10 mouse cellular contexts compared by ENCODE assay signal in the genomic region with DNA sequence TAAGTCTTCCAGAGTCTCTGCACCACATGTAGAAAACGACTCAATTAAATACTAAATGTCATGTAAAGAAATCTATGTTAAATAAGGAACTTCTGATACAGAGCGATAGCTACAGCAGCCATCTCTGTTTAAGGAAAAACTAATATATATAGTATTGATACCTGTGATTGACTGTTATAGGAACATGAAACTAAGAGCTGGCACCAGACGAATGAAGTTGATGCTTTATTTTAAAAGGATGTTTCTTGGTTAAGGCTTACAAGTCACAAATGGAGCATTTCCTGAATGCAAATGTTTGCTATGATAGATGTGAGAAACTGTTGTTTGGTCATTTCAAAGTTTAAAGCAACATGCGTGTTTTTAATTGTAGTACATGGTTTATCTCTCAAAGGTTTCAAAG. TPM values are rescaled to one million over a fixed set of nuclear protein-coding genes. Genes with fewer than 3 reads are reported as not detected.
DNase-seq lines count a peak whose midpoint lies in the region; ATAC-seq and TF ChIP-seq lines count a peak whose summit lies in the region.
"Had no signal": no experiment of that assay in that cellular context is flagged by ENCODE, and none has a peak within 500 bp of the region (broad histone marks: within the 10 kb centered on the region; RNA-seq: fewer than 3 reads in every experiment).

No protein-coding gene starts in this region.

- TF ChIP-seq CTCF in kidney, adult 2 months (conservative IDR thresholded peaks at IDR 0.05; ENCODE audit: insufficient read depth, insufficient read length, low read depth, low read length), result no peak

- peak overlapping the region; percentile 100 for H3K4me2 ChIP-seq in kidney, embryonic 15.5 days
- peak overlapping the region; percentile 97 for H3K4me2 ChIP-seq in embryonic facial prominence, embryonic 14.5 days (ENCODE audit: low read depth, low read length)
- peak overlapping the region; percentile 92 for H3K4me2 ChIP-seq in hindbrain, embryonic 14.5 days (replicated peaks)
- H3K4me2 ChIP-seq in midbrain, embryonic 14.5 days (ENCODE audit: low read length), result peak overlapping the region; percentile 88

- 52% methylated on average over 4 of the region's 4 CpGs for WGBS in kidney, embryonic 15.5 days
- 44% methylated on average over 4 of the region's 4 CpGs for WGBS in kidney, adult 2 months
- 49% methylated on average over 4 of the region's 4 CpGs for WGBS in embryonic facial prominence, embryonic 14.5 days
- 48% methylated on average over 4 of the region's 4 CpGs for WGBS in hindbrain, embryonic 14.5 days
- WGBS in midbrain, embryonic 14.5 days, result 58% methylated on average over 4 of the region's 4 CpGs

- no peak overlapping the region for H3K9ac ChIP-seq in kidney, embryonic 15.5 days
- peak overlapping the region; percentile 78; the same call in 1 of the 2 replicates for H3K9ac ChIP-seq in embryonic facial prominence, embryonic 14.5 days (ENCODE audit: low read depth, low read length)
- H3K9ac ChIP-seq in hindbrain, embryonic 14.5 days, result peak overlapping the region; percentile 99
- H3K9ac ChIP-seq in midbrain, embryonic 14.5 days (replicated peaks; ENCODE audit: low read length), result peak overlapping the region; percentile 93

- H3K36me3 ChIP-seq in kidney, embryonic 15.5 days, result no peaks in the 10 kb centered on the region
- no peaks in the 10 kb centered on the region for H3K36me3 ChIP-seq in kidney, adult 2 months (ENCODE audit: control insufficient read depth, insufficient read depth, low read length)
- H3K36me3 ChIP-seq in embryonic facial prominence, embryonic 14.5 days (ENCODE audit: control insufficient read depth, insufficient read depth, low read length), result no peaks in the 10 kb centered on the region
- no peaks in the 10 kb centered on the region for H3K36me3 ChIP-seq in hindbrain, embryonic 14.5 days (replicated peaks; ENCODE audit: control insufficient read depth, insufficient read depth)
- H3K36me3 ChIP-seq in midbrain, embryonic 14.5 days (ENCODE audit: control insufficient read depth, insufficient read depth, low read length), result no peaks in the 10 kb centered on the region

- H3K9me3 ChIP-seq in kidney, embryonic 15.5 days (replicated peaks), result no peaks in the 10 kb centered on the region
- no peaks in the 10 kb centered on the region for H3K9me3 ChIP-seq in embryonic facial prominence, embryonic 14.5 days (ENCODE audit: control insufficient read depth, low read length)
- H3K9me3 ChIP-seq in hindbrain, embryonic 14.5 days (ENCODE audit: control insufficient read depth, low read length), result no peaks in the 10 kb centered on the region
- H3K9me3 ChIP-seq in midbrain, embryonic 14.5 days (ENCODE audit: control insufficient read depth, low read length), result no peaks in the 10 kb centered on the region

- no peak for TF ChIP-seq POLR2A in kidney, adult 2 months (IDR thresholded peaks at IDR 0.05; ENCODE audit: low read depth, low read length)

- ATAC-seq in kidney, embryonic 15.5 days (replicated peaks; ENCODE audit: low FRiP score), result no peak
- ATAC-seq in embryonic facial prominence, embryonic 14.5 days (ENCODE audit: low read depth), result no peak
- no peak for ATAC-seq in hindbrain, embryonic 14.5 days (ENCODE audit: low FRiP score)
- ATAC-seq in midbrain, embryonic 14.5 days (ENCODE audit: low FRiP score, low TSS enrichment), result no peak

- no peak for DNase-seq in kidney, adult 2 months
- DNase-seq in embryonic facial prominence, embryonic 14.5 days (ENCODE audit: low spot score), result no peak
- no peak for DNase-seq in hindbrain, embryonic 14.5 days (ENCODE audit: low spot score)
- peak; percentile 19 for DNase-seq in midbrain, embryonic 14.5 days
- DNase-seq in embryo, embryonic 11 days, result no peak
- DNase-seq in cerebellum, postnatal 10 days, result no peak
- DNase-seq in natural killer cell, adult 2 months (ENCODE audit: low spot score in 2 of 2), result no peak
- DNase-seq: gastrocnemius, postnatal 10 days; lung, postnatal 36 days had no signal

- peaks cover 18% of the 10 kb centered on the region for H3K4me1 ChIP-seq in kidney, embryonic 15.5 days
- H3K4me1 ChIP-seq in kidney, adult 2 months (ENCODE audit: control insufficient read depth, insufficient read depth, low read length), result no peaks in the 10 kb centered on the region
- H3K4me1 ChIP-seq in embryonic facial prominence, embryonic 14.5 days (ENCODE audit: control insufficient read depth, insufficient read depth, low read length), result peaks cover 7% of the 10 kb centered on the region; the same call in 1 of the 2 replicates
- H3K4me1 ChIP-seq in hindbrain, embryonic 14.5 days (replicated peaks; ENCODE audit: control insufficient read depth, insufficient read depth, low read length), result peaks cover 5% of the 10 kb centered on the region; the same call in 1 of the 2 replicates
- H3K4me1 ChIP-seq in midbrain, embryonic 14.5 days (ENCODE audit: control insufficient read depth, insufficient read depth, low read length), result peaks cover 10% of the 10 kb centered on the region; the same call in 1 of the 2 replicates

- peaks cover 68% of the 10 kb centered on the region for H3K27me3 ChIP-seq in kidney, embryonic 15.5 days
- H3K27me3 ChIP-seq in kidney, adult 2 months (replicated peaks; ENCODE audit: control insufficient read depth, insufficient read depth, low read length), result peaks cover 2% of the 10 kb centered on the region; the same call in 1 of the 2 replicates
- H3K27me3 ChIP-seq in embryonic facial prominence, embryonic 14.5 days (replicated peaks; ENCODE audit: control insufficient read depth, insufficient read depth, low read length), result peaks cover 6% of the 10 kb centered on the region
- peaks cover 4% of the 10 kb centered on the region; the same call in 1 of the 2 replicates for H3K27me3 ChIP-seq in hindbrain, embryonic 14.5 days (ENCODE audit: control insufficient read depth, insufficient read depth, low read length)
- H3K27me3 ChIP-seq in midbrain, embryonic 14.5 days (ENCODE audit: control insufficient read depth, insufficient read depth, low read length), result no peaks in the 10 kb centered on the region

- H3K4me3 ChIP-seq in kidney, embryonic 15.5 days (replicated peaks), result peak overlapping the region; percentile 65
- no peak overlapping the region for H3K4me3 ChIP-seq in kidney, adult 2 months (ENCODE audit: insufficient read depth, low read depth, low read length)
- peak overlapping the region; percentile 71 for H3K4me3 ChIP-seq in embryonic facial prominence, embryonic 14.5 days (ENCODE audit: low read depth, low read length)
- peak overlapping the region; percentile 81 for H3K4me3 ChIP-seq in hindbrain, embryonic 14.5 days (replicated peaks; ENCODE audit: low read length)
- peak overlapping the region; percentile 75 for H3K4me3 ChIP-seq in midbrain, embryonic 14.5 days (replicated peaks; ENCODE audit: low read depth, low read length)

- H3K27ac ChIP-seq in kidney, embryonic 15.5 days, result no peak overlapping the region
- H3K27ac ChIP-seq in kidney, adult 2 months (ENCODE audit: insufficient read depth, low read depth, low read length), result no peak overlapping the region
- no peak overlapping the region for H3K27ac ChIP-seq in embryonic facial prominence, embryonic 14.5 days (replicated peaks; ENCODE audit: low read depth, low read length)
- H3K27ac ChIP-seq in hindbrain, embryonic 14.5 days, result peak overlapping the region; percentile 97
- H3K27ac ChIP-seq in midbrain, embryonic 14.5 days (replicated peaks; ENCODE audit: low read depth, low read length), result peak overlapping the region; percentile 92

RNA-seq across cellular contexts. Expression of a gene that starts 1.1 kb away (rescaled TPM):
- 0.77 and 0.78 TPM in 2 replicates for polyA plus RNA-seq in kidney, embryonic 15.5 days (2015; fragmentation: Nextera tagmentation; extraction: Ambion mirVana)
- polyA plus RNA-seq in kidney, adult 2 months (2012; rRNA removed), result 0.14 and 0.15 TPM in 2 replicates
- polyA plus RNA-seq in embryonic facial prominence, embryonic 14.5 days (2014; fragmentation: Nextera tagmentation; extraction: Ambion mirVana), result 6.4 and 7.9 TPM in 2 replicates
- 86.3 and 90.6 TPM in 2 replicates for polyA plus RNA-seq in hindbrain, embryonic 14.5 days (2014; fragmentation: Nextera tagmentation; extraction: Ambion mirVana)
- polyA plus RNA-seq in midbrain, embryonic 14.5 days (2014; fragmentation: Nextera tagmentation; extraction: Ambion mirVana), result 75.5 and 80.8 TPM in 2 replicates

Comparison
In these comparisons a context has a peak if more than half of its experiments do, and no peak if none do; other contexts are left out.
1. H3K27ac ChIP-seq: peak in hindbrain, embryonic 14.5 days (single experiment) and midbrain, embryonic 14.5 days (single experiment); none in kidney, embryonic 15.5 days (single experiment), kidney, adult 2 months (single experiment) and embryonic facial prominence, embryonic 14.5 days (single experiment).
2. Peak in every context shown above with its lines, with median percentiles within 50 percentile points of each other: H3K4me2 ChIP-seq.